Mouse (Mus musculus): Measurements from ENCODE around the gene Lyrm4. TPM values are rescaled to one million over a fixed set of nuclear protein-coding genes. Genes with fewer than 3 reads are reported as not detected.
"Not testable (repeated sequence)": the region's sequence is repeated elsewhere in the genome, so short reads cannot be mapped to it uniquely, and the experiment has no call there.

Lyrm4 gene
- polyA plus RNA-seq, 1 experiment from 2014 or later: 20.3 TPM

GRCm38 (mm10) chr13:36018017-36018416 lies 99.3 kb downstream of the Lyrm4 start:
- no peaks in the 10 kb centered on the region for H3K9me3 ChIP-seq
- no peak for ATAC-seq (ENCODE audit: low FRiP score)
- H3K27me3 ChIP-seq: no peaks in the 10 kb centered on the region
- H3K9ac ChIP-seq: no peak overlapping the region
- H3K4me3 ChIP-seq (replicated peaks): no peak overlapping the region
- no peak overlapping the region for H3K4me2 ChIP-seq
- H3K27ac ChIP-seq: no peak overlapping the region
- 88% methylated on average over 2 of the region's 2 CpGs for WGBS
- no peaks in the 10 kb centered on the region for H3K36me3 ChIP-seq (replicated peaks)
- H3K4me1 ChIP-seq: peaks cover 13% of the 10 kb centered on the region

GRCm38 (mm10) chr13:36015636-36016035 lies 101.7 kb downstream of the Lyrm4 start:
- Histone ChIP-seq H3K4me3 (replicated peaks) (no peak overlapping the region), H3K27ac (no peak overlapping the region), H3K27me3 (no peaks in the 10 kb centered on the region), H3K9me3 (no peaks in the 10 kb centered on the region), H3K9ac (no peak overlapping the region), H3K36me3 (replicated peaks) (no peaks in the 10 kb centered on the region), H3K4me1 (peaks cover 13% of the 10 kb centered on the region), H3K4me2 (no peak overlapping the region)
- no peak for ATAC-seq (ENCODE audit: low FRiP score)
- 82% methylated on average over 3 of the region's 3 CpGs for WGBS

- no peak for ATAC-seq (ENCODE audit: low FRiP score)
- H3K27ac ChIP-seq: no peak overlapping the region
- H3K4me3 ChIP-seq (replicated peaks): no peak overlapping the region
- no peak overlapping the region for H3K9ac ChIP-seq
- H3K4me2 ChIP-seq: no peak overlapping the region
- H3K36me3 ChIP-seq (replicated peaks): no peaks in the 10 kb centered on the region
- no peaks in the 10 kb centered on the region for H3K4me1 ChIP-seq
- no peaks in the 10 kb centered on the region for H3K9me3 ChIP-seq
- WGBS: 79% methylated on average over 2 of the region's 2 CpGs
- H3K27me3 ChIP-seq: no peaks in the 10 kb centered on the region
Measured at GRCm38 (mm10) chr13:36009981-36010380, 107.3 kb downstream of the Lyrm4 start.

GRCm38 (mm10) chr13:36000798-36001197 lies 116.5 kb downstream of the Lyrm4 start:
- Histone ChIP-seq H3K4me1 (0 out of 2 replicates have a peak, but pooled peaks cover 3% of the 10 kb centered on the region), H3K36me3 (replicated peaks) (no peaks in the 10 kb centered on the region), H3K4me3 (replicated peaks) (no peak overlapping the region), H3K9me3 (no peaks in the 10 kb centered on the region), H3K27ac (no peak overlapping the region), H3K9ac (no peak overlapping the region), H3K4me2 (no peak overlapping the region), H3K27me3 (no peaks in the 10 kb centered on the region)
- 76% methylated on average over 1 of the region's 1 CpGs for WGBS
- no peak for ATAC-seq (ENCODE audit: low FRiP score)

GRCm38 (mm10) chr13:35997606-35998005 lies 119.7 kb downstream of the Lyrm4 start:
- 0 out of 2 replicates have a peak, but pooled peaks cover 6% of the 10 kb centered on the region for H3K4me1 ChIP-seq
- H3K9me3 ChIP-seq: no peaks in the 10 kb centered on the region
- H3K9ac ChIP-seq: no peak overlapping the region
- no peak overlapping the region for H3K4me2 ChIP-seq
- H3K27ac ChIP-seq: no peak overlapping the region
- no peaks in the 10 kb centered on the region for H3K36me3 ChIP-seq (replicated peaks)
- H3K4me3 ChIP-seq (replicated peaks): no peak overlapping the region
- ATAC-seq (ENCODE audit: low FRiP score): no peak
- H3K27me3 ChIP-seq: no peaks in the 10 kb centered on the region
- 86% methylated on average over 4 of the region's 4 CpGs for WGBS

GRCm38 (mm10) chr13:35995696-35996426 lies 121.5 kb downstream of the Lyrm4 start:
- no peak for ATAC-seq (ENCODE audit: low FRiP score)
- no peaks in the 10 kb centered on the region for H3K27me3 ChIP-seq
- H3K27ac ChIP-seq: no peak overlapping the region
- H3K9me3 ChIP-seq: no peaks in the 10 kb centered on the region
- WGBS: 60% methylated on average over 2 of the region's 2 CpGs
- no peak overlapping the region for H3K4me2 ChIP-seq
- H3K4me1 ChIP-seq: 0 out of 2 replicates have a peak, but pooled peaks cover 6% of the 10 kb centered on the region
- H3K4me3 ChIP-seq (replicated peaks): no peak overlapping the region
- H3K36me3 ChIP-seq (replicated peaks): no peaks in the 10 kb centered on the region
- no peak overlapping the region for H3K9ac ChIP-seq

- no peak overlapping the region for H3K27ac ChIP-seq
- H3K9me3 ChIP-seq: no peaks in the 10 kb centered on the region
- ATAC-seq (ENCODE audit: low FRiP score): no peak
- no peak overlapping the region for H3K9ac ChIP-seq
- 0 out of 2 replicates have a peak, but pooled peaks cover 6% of the 10 kb centered on the region for H3K4me1 ChIP-seq
- no peaks in the 10 kb centered on the region for H3K27me3 ChIP-seq
- H3K36me3 ChIP-seq (replicated peaks): no peaks in the 10 kb centered on the region
- 62% methylated on average over 3 of the region's 3 CpGs for WGBS
- no peak overlapping the region for H3K4me2 ChIP-seq
- no peak overlapping the region for H3K4me3 ChIP-seq (replicated peaks)
Measured at GRCm38 (mm10) chr13:35995231-35995630, 122.1 kb downstream of the Lyrm4 start.

- ATAC-seq (ENCODE audit: low FRiP score): no peak
- Histone ChIP-seq H3K9me3 (no peaks in the 10 kb centered on the region), H3K9ac (no peak overlapping the region), H3K4me1 (peaks cover 10% of the 10 kb centered on the region; the same call in 1 of the 2 replicates), H3K27ac (no peak overlapping the region), H3K4me3 (replicated peaks) (no peak overlapping the region), H3K36me3 (replicated peaks) (no peaks in the 10 kb centered on the region), H3K4me2 (no peak overlapping the region), H3K27me3 (no peaks in the 10 kb centered on the region)
- 91% methylated on average over 8 of the region's 8 CpGs for WGBS
Measured at GRCm38 (mm10) chr13:35994067-35994466, 123.3 kb downstream of the Lyrm4 start.

- H3K36me3 ChIP-seq (replicated peaks); H3K9ac ChIP-seq; H3K27me3 ChIP-seq; H3K4me3 ChIP-seq (replicated peaks); ATAC-seq (ENCODE audit: low FRiP score); H3K27ac ChIP-seq; H3K9me3 ChIP-seq; H3K4me2 ChIP-seq: not testable (repeated sequence)
- H3K4me1 ChIP-seq: peaks cover 16% of the 10 kb centered on the region; the same call in 1 of the 2 replicates
- 96% methylated on average over 21 of the region's 21 CpGs for WGBS
Measured at GRCm38 (mm10) chr13:35991185-35991584, 126.1 kb downstream of the Lyrm4 start.

GRCm38 (mm10) chr13:35989329-35989728 lies 128.0 kb downstream of the Lyrm4 start:
- peaks cover 10% of the 10 kb centered on the region; the same call in 1 of the 2 replicates for H3K4me1 ChIP-seq
- no peaks in the 10 kb centered on the region for H3K27me3 ChIP-seq
- no peak overlapping the region for H3K9ac ChIP-seq
- no peak for ATAC-seq (ENCODE audit: low FRiP score)
- H3K27ac ChIP-seq: no peak overlapping the region
- H3K36me3 ChIP-seq (replicated peaks): no peaks in the 10 kb centered on the region
- H3K4me3 ChIP-seq (replicated peaks): no peak overlapping the region
- 21% methylated on average over 3 of the region's 3 CpGs for WGBS
- no peak overlapping the region for H3K4me2 ChIP-seq
- H3K9me3 ChIP-seq: no peaks in the 10 kb centered on the region

GRCm38 (mm10) chr13:35982985-35983384 lies 134.3 kb downstream of the Lyrm4 start:
- H3K4me3 ChIP-seq (replicated peaks): no peak overlapping the region
- peaks cover 5% of the 10 kb centered on the region for H3K36me3 ChIP-seq (replicated peaks)
- H3K27me3 ChIP-seq: no peaks in the 10 kb centered on the region
- no peak overlapping the region for H3K4me2 ChIP-seq
- no peak overlapping the region for H3K9ac ChIP-seq
- H3K4me1 ChIP-seq: peaks cover 13% of the 10 kb centered on the region; the same call in 1 of the 2 replicates
- no peak for ATAC-seq (ENCODE audit: low FRiP score)
- H3K27ac ChIP-seq: no peak overlapping the region
- H3K9me3 ChIP-seq: no peaks in the 10 kb centered on the region
- 90% methylated on average over 6 of the region's 6 CpGs for WGBS

- H3K9ac ChIP-seq: no peak overlapping the region
- H3K36me3 ChIP-seq (replicated peaks): peaks cover 16% of the 10 kb centered on the region
- no peaks in the 10 kb centered on the region for H3K27me3 ChIP-seq
- WGBS: 57% methylated on average over 4 of the region's 4 CpGs
- H3K9me3 ChIP-seq: no peaks in the 10 kb centered on the region
- no peak for ATAC-seq (ENCODE audit: low FRiP score)
- no peak overlapping the region for H3K27ac ChIP-seq
- 0 out of 2 replicates have a peak, but pooled peaks cover 7% of the 10 kb centered on the region for H3K4me1 ChIP-seq
- no peak overlapping the region for H3K4me3 ChIP-seq (replicated peaks)
- no peak overlapping the region for H3K4me2 ChIP-seq
Measured at GRCm38 (mm10) chr13:35980471-35980870, 136.9 kb downstream of the Lyrm4 start.

GRCm38 (mm10) chr13:35976912-35977311 lies 140.4 kb downstream of the Lyrm4 start:
- no peak overlapping the region for H3K9ac ChIP-seq
- H3K4me1 ChIP-seq: 0 out of 2 replicates have a peak, but pooled peaks cover 7% of the 10 kb centered on the region
- no peak overlapping the region for H3K4me2 ChIP-seq
- 85% methylated on average over 7 of the region's 7 CpGs for WGBS
- no peaks in the 10 kb centered on the region for H3K27me3 ChIP-seq
- H3K36me3 ChIP-seq (replicated peaks): peaks cover 16% of the 10 kb centered on the region
- H3K9me3 ChIP-seq: no peaks in the 10 kb centered on the region
- H3K4me3 ChIP-seq (replicated peaks): no peak overlapping the region
- ATAC-seq (ENCODE audit: low FRiP score): no peak
- H3K27ac ChIP-seq: no peak overlapping the region
